Mouse (Mus musculus): Measurements from ENCODE around the gene Tada3.
A peak's percentile ranks its signal among the peaks of the same experiment; 100 is the strongest.
"Not testable (repeated sequence)": the region's sequence is repeated elsewhere in the genome, so short reads cannot be mapped to it uniquely, and the experiment has no call there.

Gene Tada3

DNA sequence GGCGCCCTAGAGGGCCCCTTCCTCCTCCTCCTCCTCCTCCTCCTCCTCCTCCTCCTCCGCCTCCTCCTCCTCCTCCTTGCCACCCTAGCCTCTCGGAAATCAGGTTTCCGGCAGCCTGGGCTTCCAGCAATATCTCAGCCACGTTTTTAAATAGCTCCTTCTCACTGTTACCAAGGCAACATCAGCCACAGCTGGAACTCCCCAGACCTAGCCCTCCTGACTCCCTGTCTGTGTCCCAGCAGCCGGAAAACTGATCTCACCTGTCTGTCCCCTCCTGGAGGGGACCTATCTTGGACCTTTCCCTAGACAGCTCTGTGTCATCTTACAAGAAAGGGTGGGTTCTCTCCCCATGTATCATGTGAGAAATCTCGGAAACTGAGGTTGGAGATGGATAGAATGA lies 35.4 kb downstream of the Tada3 start:
- DNase-seq = no peak

- peak; percentile 33 to 34 for DNase-seq
Observed at GRCm38 (mm10) chr6:113341574-113341973, 36.1 kb downstream of the Tada3 start.

DNA sequence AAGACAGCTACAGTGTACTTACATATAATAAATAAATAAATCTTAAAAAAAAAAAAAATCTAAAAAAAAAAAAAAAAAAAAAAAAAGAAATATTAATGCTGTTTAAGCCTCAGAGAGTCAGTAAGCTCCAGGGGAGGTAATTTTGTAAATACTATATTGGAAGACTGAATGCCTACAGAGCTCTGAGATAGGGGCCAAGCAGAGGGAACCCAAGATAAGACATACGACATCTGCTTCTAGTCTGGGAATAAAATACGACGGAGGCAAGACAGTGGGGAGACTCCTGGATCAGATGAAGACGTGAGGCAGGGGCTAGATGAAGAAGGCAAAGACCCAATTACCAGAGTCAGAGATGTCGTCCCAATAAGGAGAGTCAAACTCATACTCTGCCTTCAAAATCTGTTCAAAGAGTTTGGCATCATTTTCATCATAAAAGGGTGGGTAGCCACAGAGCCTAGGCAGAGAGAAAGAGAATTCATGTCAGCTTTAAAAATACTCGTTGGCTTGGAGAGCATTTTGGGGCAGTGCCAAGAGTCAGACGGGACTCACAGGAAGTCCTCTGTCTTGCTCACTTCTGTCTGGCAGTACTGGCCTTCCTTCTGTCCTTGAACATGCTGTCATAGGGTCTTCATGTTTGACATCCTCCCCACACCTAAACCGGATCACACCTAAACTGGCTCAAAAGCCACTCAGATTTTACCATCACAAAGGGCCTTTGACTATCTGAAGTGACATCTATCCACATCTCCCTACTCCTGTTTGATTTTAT lies 40.6 kb downstream of the Tada3 start:
- DNase-seq = no peak

GRCm38 (mm10) chr6:113334216-113334615 lies 43.5 kb downstream of the Tada3 start:
- DNase-seq = no peak

DNA sequence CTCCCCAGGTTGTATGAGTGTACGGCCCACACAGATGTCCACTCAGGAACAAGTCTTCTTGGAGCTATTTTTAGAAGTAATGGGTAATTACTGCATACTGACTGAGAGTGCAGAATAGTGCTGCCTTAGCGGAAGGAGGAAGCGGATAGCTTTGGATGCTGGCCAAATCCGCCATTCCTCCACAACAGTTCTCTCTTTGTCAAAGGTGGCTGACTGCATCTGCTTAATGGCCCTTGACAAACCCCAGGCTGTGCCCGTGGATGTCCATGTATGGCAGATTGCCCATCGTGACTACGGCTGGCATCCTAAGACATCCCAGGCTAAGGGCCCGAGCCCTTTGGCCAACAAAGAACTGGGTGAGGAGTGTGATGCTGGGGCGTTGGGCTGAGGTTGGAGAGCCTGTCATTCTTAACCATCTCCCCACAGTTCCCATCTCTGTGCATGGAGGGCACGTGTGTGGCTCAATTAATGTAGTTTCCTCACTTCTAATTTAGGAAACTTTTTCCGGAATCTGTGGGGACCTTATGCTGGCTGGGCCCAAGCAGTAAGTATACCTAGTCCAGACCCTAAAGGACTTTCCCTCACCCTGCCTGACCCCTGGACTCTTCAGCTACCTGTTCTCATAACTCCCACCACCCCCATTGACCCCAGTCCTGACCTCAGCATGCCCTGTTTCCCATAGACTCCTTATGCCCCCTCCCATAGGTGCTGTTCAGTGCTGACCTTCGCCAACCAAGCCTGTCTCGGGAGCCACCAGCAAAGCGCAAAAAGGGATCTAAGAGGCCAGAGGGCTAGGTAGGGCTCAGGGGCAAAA lies 44.3 kb downstream of the Tada3 start:
- peak; percentile 69 to 76 for DNase-seq

DNA sequence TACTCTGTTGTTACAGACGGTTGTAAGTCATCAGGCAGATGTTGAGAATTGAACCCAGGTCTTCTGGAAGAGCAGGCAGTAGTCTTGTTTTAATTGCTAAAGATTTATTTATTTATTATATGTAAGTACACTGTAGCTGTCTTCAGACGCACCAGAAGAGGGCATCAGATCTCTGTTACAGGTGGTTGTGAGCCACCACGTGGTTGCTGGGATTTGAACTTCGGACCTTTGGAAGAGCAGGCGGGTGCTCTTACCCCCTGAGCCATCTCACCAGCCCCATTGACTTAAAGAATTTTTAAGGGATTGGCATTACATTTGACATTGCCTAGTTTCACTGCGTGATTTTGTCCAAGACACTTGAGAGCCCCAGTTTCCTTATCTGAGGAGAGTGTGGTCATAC lies 44.9 kb downstream of the Tada3 start:
- DNase-seq = not testable (repeated sequence)

GRCm38 (mm10) chr6:113331721-113332120 lies 46.0 kb downstream of the Tada3 start:
- DNase-seq = no peak

GRCm38 (mm10) chr6:113330547-113330946 lies 47.1 kb downstream of the Tada3 start:
- peak in 1 of 2 experiments; percentile 31 for DNase-seq

GRCm38 (mm10) chr6:113329396-113329795 lies 48.3 kb downstream of the Tada3 start:
- DNase-seq = no peak

DNA sequence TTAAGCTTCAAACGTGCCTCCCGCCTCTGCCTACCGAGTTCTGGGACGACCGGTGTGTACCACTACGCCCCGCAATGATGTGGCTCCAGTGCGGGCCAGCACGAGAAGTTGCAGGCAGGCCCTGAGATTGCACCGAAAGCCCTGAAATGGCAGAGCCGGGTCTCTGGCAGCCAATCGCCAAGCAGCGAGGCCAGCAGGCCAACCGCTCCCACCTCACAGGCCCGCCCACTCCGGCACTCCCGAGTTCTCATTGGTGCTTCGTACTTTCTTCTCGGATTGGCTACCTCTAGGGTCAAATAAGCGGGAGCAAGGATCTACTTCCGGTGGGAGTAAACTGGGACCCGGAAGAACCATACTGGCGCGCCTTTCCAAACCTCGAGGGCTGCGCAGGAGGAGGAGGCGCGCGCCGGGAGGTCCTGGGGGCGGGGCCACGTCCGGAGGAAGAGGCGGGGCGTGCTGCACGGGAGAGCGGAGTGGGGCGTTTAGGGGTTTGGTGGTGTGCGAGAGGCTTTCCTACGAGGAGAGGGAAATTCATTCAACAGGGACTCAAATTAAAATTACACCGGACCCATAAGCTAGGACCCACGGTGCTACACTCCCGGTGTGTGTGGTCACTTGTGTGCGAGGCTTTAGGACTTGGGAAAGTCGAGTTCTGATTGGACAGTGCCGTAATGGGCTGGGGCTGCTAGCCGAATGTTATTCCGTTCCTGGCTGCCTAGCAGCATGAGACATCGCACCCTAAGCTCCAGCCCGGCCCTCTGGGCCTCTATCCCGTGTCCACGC lies 51.0 kb downstream of the Tada3 start, which contains the start of gene Ogg1:
TSS of gene Ogg1 (plus strand) at position 440 of the 783 bp plus-strand sequence.
- peak; percentile 98 to 99 for DNase-seq

Data from lung, postnatal 4 days (tissue).